In the genomic region with DNA sequence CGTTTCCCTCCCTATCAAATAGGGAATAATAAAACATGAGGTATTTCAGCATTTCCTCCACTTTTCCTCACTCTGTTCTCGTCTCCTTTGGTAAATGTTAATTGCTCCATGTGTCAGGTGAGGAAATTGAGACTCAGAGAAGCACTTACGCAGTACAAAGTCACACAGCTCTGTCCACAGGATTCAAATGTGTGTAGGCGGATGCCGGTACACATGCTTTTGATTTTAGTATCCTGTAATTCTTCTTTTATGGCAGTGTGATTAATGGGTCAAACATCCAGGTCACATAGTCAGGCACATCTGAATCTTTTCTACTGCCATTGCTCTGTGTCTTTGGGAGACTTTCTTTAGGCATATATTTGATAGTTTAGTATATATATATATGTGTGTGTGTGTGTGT, we compare ENCODE assay signal across 33 mouse cellular contexts. TPM values are rescaled to one million over a fixed set of nuclear protein-coding genes. Genes with fewer than 3 reads are reported as not detected.
DNase-seq lines count a peak whose midpoint lies in the region; ATAC-seq and TF ChIP-seq lines count a peak whose summit lies in the region.
"Had no signal": no experiment of that assay in that cellular context is flagged by ENCODE, and none has a peak within 500 bp of the region (broad histone marks: within the 10 kb centered on the region; RNA-seq: fewer than 3 reads in every experiment).

No protein-coding gene starts in this region.

- no peak for ATAC-seq in hindbrain, embryonic 13.5 days (ENCODE audit: low FRiP score)
- no peak for ATAC-seq in hindbrain, embryonic 12.5 days (ENCODE audit: low FRiP score)
- no peak for ATAC-seq in heart, embryonic 12.5 days (ENCODE audit: insufficient number of reproducible peaks, low FRiP score)
- ATAC-seq: intestine, embryonic 15.5 days; liver, postnatal 0 days; midbrain, embryonic 13.5 days had no signal

- H3K4me2 ChIP-seq in hindbrain, embryonic 13.5 days = no peak overlapping the region
- no peak overlapping the region for H3K4me2 ChIP-seq in hindbrain, embryonic 12.5 days (replicated peaks)
- no peak overlapping the region for H3K4me2 ChIP-seq in heart, embryonic 12.5 days
- H3K4me2 ChIP-seq: embryonic facial prominence, embryonic 13.5 days; heart, embryonic 15.5 days; hindbrain, embryonic 15.5 days; intestine, embryonic 15.5 days; limb, embryonic 12.5 days; liver, embryonic 11.5 days; midbrain, embryonic 13.5 days; neural tube, embryonic 12.5 days had no signal

- no peak overlapping the region for H3K4me3 ChIP-seq in hindbrain, embryonic 13.5 days
- H3K4me3 ChIP-seq in hindbrain, embryonic 12.5 days = no peak overlapping the region
- no peak overlapping the region for H3K4me3 ChIP-seq in heart, embryonic 12.5 days
- H3K4me3 ChIP-seq in gastrocnemius, adult 2 months = no peak overlapping the region
- H3K4me3 ChIP-seq: embryonic facial prominence, embryonic 13.5 days; heart, embryonic 15.5 days; hindbrain, embryonic 15.5 days; intestine, embryonic 15.5 days; layer of hippocampus, adult 2 months; limb, embryonic 12.5 days; midbrain, embryonic 13.5 days; neural tube, embryonic 12.5 days had no signal

- 76% methylated on average over 5 of the region's 5 CpGs for WGBS in hindbrain, embryonic 13.5 days
- WGBS in hindbrain, embryonic 12.5 days = 78% methylated on average over 5 of the region's 5 CpGs
- 60% methylated on average over 5 of the region's 5 CpGs for WGBS in heart, embryonic 12.5 days

- H3K27ac ChIP-seq in hindbrain, embryonic 13.5 days = 0 out of 2 replicates have a peak overlapping the region, but pooled peaks have one; percentile 12
- no peak overlapping the region for H3K27ac ChIP-seq in hindbrain, embryonic 12.5 days
- H3K27ac ChIP-seq in heart, embryonic 12.5 days (ENCODE audit: poor library complexity, severe bottlenecking) = no peak overlapping the region
- H3K27ac ChIP-seq in gastrocnemius, adult 2 months = no peak overlapping the region
- H3K27ac ChIP-seq: embryonic facial prominence, embryonic 13.5 days; heart, embryonic 15.5 days; hindbrain, embryonic 15.5 days; intestine, embryonic 15.5 days; layer of hippocampus, adult 2 months; limb, embryonic 12.5 days; midbrain, embryonic 13.5 days; neural tube, embryonic 12.5 days had no signal

- intact Hi-C loops in gastrocnemius, adult 2 months (cut with DNase I) = no loop called here

- DNase-seq in NIH3T3 (ENCODE audit: low read depth) = peak; percentile 67
- DNase-seq in embryo, embryonic 11.5 days (ENCODE audit: low read depth, low spot score) = peak; percentile 17
- DNase-seq in forelimb bud, embryonic 11.5 days (ENCODE audit: low read depth, low spot score) = peak; percentile 54
- no peak for DNase-seq in cerebellum, adult 11-12 months
- DNase-seq in gastrocnemius, adult 2 months = no peak
- DNase-seq: adrenal gland, postnatal 14 days; cerebellum, adult 11 months; cerebellum, postnatal 14 days; gastrocnemius, postnatal 14 days; heart, adult 11 months; heart, postnatal 36 days; kidney, adult 8-10 months; kidney, postnatal 25 days; liver, postnatal 0 days; lung, postnatal 10 days had no signal

- no peaks in the 10 kb centered on the region for H3K36me3 ChIP-seq in hindbrain, embryonic 13.5 days
- H3K36me3 ChIP-seq in hindbrain, embryonic 12.5 days = no peaks in the 10 kb centered on the region
- H3K36me3 ChIP-seq in heart, embryonic 12.5 days = no peaks in the 10 kb centered on the region
- H3K36me3 ChIP-seq: embryonic facial prominence, embryonic 13.5 days; heart, embryonic 15.5 days; hindbrain, embryonic 15.5 days; intestine, embryonic 15.5 days; limb, embryonic 12.5 days; midbrain, embryonic 13.5 days; neural tube, embryonic 12.5 days had no signal

- H3K9me3 ChIP-seq in hindbrain, embryonic 13.5 days = no peaks in the 10 kb centered on the region
- no peaks in the 10 kb centered on the region for H3K9me3 ChIP-seq in hindbrain, embryonic 12.5 days (replicated peaks)
- no peaks in the 10 kb centered on the region for H3K9me3 ChIP-seq in heart, embryonic 12.5 days (replicated peaks)
- H3K9me3 ChIP-seq: embryonic facial prominence, embryonic 13.5 days; heart, embryonic 15.5 days; hindbrain, embryonic 15.5 days; intestine, embryonic 15.5 days; limb, embryonic 12.5 days; midbrain, embryonic 13.5 days; neural tube, embryonic 12.5 days had no signal

- H3K4me1 ChIP-seq in hindbrain, embryonic 13.5 days (replicated peaks) = peaks cover 8% of the 10 kb centered on the region
- no peaks in the 10 kb centered on the region for H3K4me1 ChIP-seq in hindbrain, embryonic 12.5 days
- H3K4me1 ChIP-seq in heart, embryonic 12.5 days (replicated peaks) = peaks cover 13% of the 10 kb centered on the region
- H3K4me1 ChIP-seq: intestine, embryonic 15.5 days; neural tube, embryonic 12.5 days had no signal

- TF ChIP-seq CTCF in gastrocnemius, adult 2 months (IDR thresholded peaks at IDR 0.05) = no peak

- no peaks in the 10 kb centered on the region for H3K27me3 ChIP-seq in hindbrain, embryonic 13.5 days
- H3K27me3 ChIP-seq in hindbrain, embryonic 12.5 days = no peaks in the 10 kb centered on the region
- no peaks in the 10 kb centered on the region for H3K27me3 ChIP-seq in heart, embryonic 12.5 days (replicated peaks)
- H3K27me3 ChIP-seq: embryonic facial prominence, embryonic 13.5 days; heart, embryonic 15.5 days; hindbrain, embryonic 15.5 days; intestine, embryonic 15.5 days; limb, embryonic 12.5 days; midbrain, embryonic 13.5 days; neural tube, embryonic 12.5 days had no signal

- no peak overlapping the region for H3K9ac ChIP-seq in hindbrain, embryonic 13.5 days
- no peak overlapping the region for H3K9ac ChIP-seq in hindbrain, embryonic 12.5 days
- no peak overlapping the region for H3K9ac ChIP-seq in heart, embryonic 12.5 days
- H3K9ac ChIP-seq: embryonic facial prominence, embryonic 13.5 days; heart, embryonic 15.5 days; hindbrain, embryonic 15.5 days; intestine, embryonic 15.5 days; limb, embryonic 12.5 days; liver, postnatal 0 days; midbrain, embryonic 13.5 days; neural tube, embryonic 12.5 days had no signal

RNA-seq across cellular contexts. Expression of gene 4933412E24Rik, which starts 41.8 kb away (rescaled TPM):
- polyA plus RNA-seq in hindbrain, embryonic 13.5 days (2015; fragmentation: Nextera tagmentation; extraction: Ambion mirVana) = not detected in 2 replicates
- not detected in 2 replicates for polyA plus RNA-seq in hindbrain, embryonic 12.5 days (2016; fragmentation: Nextera tagmentation; extraction: Ambion mirVana)
- polyA plus RNA-seq in heart, embryonic 12.5 days (2016; fragmentation: Nextera tagmentation; extraction: Ambion mirVana) = not detected in 2 replicates
- not detected for total RNA-seq in gastrocnemius, adult 2 months (2021)
- total RNA-seq: adrenal gland, postnatal 14 days; gastrocnemius, postnatal 14 days; heart, postnatal 36 days; layer of hippocampus, adult 2 months; layer of hippocampus, postnatal 25 days; megakaryocyte, adult 5-6 weeks; MEL had no signal
- polyA plus RNA-seq: C2C12; embryonic facial prominence, embryonic 13.5 days; heart, embryonic 15.5 days; hindbrain, embryonic 15.5 days; intestine, embryonic 15.5 days; limb, embryonic 12.5 days; liver, embryonic 11.5 days; liver, postnatal 0 days; midbrain, embryonic 13.5 days; neural tube, embryonic 12.5 days; spleen, adult 2 months; urinary bladder, adult 2 months had no signal

Comparison
In these comparisons a context has a peak if more than half of its experiments do, and no peak if none do; other contexts are left out.
1. DNase-seq: peak in NIH3T3 (single experiment), embryo, embryonic 11.5 days (single experiment) and forelimb bud, embryonic 11.5 days (single experiment); none in cerebellum, adult 11-12 months (single experiment) and gastrocnemius, adult 2 months (single experiment).